Mouse (Mus musculus): ENCODE measurements around the gene D10Jhu81e. TPM values are rescaled to one million over a fixed set of nuclear protein-coding genes. Genes with fewer than 3 reads are reported as not detected.
"Not testable (repeated sequence)": the region's sequence is repeated elsewhere in the genome, so short reads cannot be mapped to it uniquely, and the experiment has no call there.

Gene D10Jhu81e
- total RNA-seq (2021), result 100 to 1,000 TPM; 684 to 739 TPM
- long read RNA-seq, experiment 1, transcript D10Jhu81e-201 (7 exons, 1,378 nt), result major isoform, 23 of 42 reads
- long read RNA-seq, experiment 1, partial matches to known transcripts, result 3 of 42 reads
- long read RNA-seq, experiment 1, other reads (novel, unspliced or antisense), result 16 of 42 reads
- long read RNA-seq, experiment 2, transcript D10Jhu81e-201 (7 exons, 1,378 nt), result major isoform, 13 of 32 reads
- long read RNA-seq, experiment 2, partial matches to known transcripts, result 1 of 32 reads
- long read RNA-seq, experiment 2, other reads (novel, unspliced or antisense), result 18 of 32 reads

DNA sequence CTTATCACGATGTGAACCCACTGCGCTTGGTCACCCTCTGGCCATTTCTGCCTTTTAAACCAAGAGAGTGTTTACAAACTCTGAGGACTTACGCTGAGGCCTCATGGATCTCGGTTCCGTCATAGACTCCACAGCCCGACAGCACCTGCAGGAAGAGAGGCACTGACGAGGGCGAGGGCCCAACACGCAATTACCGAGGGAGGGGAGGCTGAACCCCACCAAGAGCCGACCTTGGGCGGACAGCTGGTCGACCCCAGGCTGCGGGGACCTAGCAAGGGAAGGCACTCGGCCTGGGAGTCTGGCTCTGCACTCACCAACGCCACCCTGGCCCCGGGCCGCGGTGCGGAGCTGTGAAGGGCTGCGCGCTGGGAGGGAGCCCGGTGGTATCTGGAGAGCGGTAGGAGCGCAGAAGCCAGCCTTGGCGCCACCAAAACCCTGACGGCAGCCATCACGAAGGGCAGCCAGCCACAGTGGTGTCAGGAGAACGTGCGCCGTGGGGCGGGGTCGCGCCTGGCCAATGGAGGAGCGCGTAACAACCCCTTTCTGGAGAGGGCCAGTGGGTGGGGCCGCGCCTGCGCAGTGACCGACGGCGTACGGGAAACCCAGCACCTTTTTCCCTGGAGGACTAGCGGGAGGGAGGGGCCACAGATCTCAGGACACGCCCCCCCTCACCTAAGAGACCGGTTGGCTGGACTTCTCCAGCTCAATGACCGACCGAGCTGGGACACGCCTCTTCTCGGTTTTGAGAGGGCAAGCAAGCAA, at the start of gene D10Jhu81e:
TSS of gene D10Jhu81e (minus strand) at position 502 of the 762 bp plus-strand sequence.
- DNase-seq, result peak; percentile 99 to 100

DNA sequence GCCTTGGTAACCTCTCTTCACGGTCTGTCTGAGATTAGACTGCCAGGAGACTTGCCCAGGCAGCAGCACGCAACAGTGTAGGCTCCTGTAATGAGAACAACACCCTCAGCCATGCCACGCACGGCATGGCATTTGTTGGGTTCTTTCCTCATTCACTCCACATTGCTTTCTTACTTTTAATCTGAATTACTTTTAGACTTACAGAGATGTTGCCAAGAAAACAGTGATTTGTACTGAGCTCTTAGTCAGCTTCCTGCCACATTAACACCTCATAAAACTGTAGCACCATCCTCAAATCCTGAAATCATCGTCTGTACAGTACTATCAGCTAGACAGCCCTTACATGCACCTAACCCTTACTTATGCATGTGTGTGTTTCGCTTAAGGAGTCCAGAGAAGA, 49.0 kb upstream of the D10Jhu81e start:
- DNase-seq, result no peak

DNA sequence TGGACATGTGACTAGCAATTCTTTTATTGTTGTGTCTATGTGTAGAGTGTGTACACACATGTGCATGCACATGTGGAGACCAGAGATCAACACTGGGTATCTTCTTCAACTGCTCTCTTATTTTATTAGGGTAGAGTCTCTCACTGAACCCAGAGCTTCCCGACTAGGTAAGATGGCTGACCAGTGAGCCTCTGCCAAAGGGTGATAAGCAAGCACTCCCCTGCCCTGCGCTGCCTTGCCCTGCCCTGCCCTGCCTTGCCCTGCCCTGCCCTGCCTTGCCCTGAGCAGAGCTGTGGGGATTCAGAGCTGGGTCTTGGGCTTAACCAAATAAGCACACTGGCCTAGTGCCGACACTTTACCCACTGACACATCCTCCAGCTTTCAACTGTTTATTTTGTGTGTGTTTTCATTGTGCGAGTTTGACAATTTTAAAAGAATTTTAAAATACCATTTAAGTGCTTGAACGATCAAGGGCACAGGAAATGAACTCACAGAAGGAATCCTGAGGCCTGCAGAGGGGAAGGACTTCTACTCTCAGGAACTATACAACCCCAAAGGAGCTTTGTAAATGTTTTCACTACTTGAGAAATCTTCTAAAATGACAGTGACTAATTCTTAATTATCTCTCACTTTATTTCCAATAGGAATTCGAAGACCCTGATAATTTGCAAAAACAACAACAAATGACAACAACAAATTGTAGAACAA, 46.9 kb upstream of the D10Jhu81e start:
- DNase-seq, result no peak

DNA sequence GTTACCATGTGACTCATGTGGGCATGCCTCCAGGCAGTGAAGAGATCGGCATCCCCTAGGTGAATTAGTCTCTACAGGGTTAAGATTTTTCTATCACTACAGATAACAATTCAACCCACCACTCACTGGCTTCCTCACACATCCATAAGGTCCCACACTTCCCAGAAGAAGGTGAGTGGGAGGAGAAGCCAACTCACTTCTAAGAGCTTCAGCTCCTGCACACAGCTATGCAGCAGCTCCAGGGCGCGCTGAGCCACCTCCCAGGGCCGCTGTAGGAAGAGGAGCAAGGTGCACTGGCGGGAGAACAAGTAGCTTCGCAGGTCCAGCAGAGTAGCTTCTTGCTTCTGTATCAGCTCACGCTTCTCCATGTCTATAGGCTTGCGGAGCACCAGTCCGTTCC, 44.8 kb upstream of the D10Jhu81e start:
- no peak for DNase-seq

DNA sequence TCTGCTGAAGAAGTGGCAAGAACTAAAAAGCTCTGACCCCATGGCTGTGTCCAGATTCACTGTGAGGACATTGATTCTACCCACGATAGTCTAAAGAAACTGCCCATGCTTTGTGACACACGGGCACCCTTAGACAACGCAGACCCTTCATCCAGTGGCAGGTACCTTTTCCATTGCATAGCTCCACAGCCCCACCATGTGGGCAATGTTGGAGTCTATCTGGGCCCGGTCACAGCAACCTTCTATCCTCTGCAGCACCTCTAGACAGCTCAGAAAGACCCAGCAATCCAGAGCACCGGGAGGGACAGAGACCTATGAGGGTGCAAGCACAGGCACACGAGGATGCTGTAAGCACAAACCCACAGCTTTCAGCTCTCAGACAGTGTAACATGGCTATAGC, 41.7 kb upstream of the D10Jhu81e start:
- no peak for DNase-seq

DNA sequence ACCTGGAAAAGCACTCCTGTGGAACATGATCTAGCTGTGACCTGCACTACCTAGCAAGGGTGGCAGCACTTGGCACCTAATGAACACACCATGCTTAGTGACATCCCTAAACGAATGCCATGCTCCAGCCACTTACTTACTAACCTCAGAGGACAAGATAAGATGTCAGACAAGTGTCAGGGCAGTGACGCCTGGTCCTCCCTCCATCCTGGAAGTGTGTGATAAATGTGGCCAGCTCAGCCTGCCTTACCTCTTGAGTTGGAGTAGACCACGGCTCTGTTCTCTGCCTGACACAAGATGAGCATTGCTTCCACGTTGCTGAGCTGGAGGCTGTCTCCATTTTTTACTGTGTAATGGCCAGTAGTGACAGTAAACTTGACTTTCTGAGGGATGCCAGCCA, 31.6 kb upstream of the D10Jhu81e start:
- DNase-seq, result no peak

DNA sequence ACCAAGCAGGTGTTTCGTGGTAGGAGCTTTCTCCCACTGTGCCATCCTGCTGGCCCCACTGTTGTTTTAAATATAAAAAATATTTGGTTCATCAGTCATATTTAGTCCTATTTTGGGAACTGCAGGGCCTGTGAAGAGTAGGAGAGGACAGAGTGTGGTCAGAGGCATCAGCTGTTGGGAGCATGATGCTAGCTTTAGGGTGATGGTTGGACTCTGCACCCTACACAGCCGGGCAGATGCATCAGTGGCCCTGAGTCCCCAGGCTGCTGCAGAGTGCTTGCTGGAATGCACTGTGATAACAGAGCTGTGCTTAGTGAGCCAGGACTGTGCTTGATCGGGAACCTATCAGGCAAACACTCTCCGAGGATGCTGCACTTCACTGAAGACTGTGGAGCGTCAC, 23.4 kb upstream of the D10Jhu81e start:
- DNase-seq, result no peak

DNA sequence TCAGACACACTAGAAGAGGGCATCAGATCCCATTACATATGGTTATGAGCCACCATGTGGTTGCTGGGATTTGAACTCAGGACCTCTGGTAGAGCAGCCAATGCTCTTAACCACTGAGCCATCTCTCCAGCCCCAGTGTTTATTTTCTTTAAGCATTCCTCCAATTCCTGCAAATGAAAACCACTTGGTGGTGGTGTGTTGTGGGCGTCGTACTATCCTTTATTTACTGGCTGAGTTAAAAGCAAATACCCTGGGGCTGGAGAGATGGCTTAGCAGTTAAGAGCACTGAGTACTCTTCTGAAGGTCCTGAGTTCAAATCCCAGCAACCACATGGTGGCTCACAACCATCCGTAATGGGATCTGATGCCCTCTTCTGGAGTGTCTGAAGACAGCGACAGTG, 16.5 kb upstream of the D10Jhu81e start:
- not testable (repeated sequence) for DNase-seq

DNA sequence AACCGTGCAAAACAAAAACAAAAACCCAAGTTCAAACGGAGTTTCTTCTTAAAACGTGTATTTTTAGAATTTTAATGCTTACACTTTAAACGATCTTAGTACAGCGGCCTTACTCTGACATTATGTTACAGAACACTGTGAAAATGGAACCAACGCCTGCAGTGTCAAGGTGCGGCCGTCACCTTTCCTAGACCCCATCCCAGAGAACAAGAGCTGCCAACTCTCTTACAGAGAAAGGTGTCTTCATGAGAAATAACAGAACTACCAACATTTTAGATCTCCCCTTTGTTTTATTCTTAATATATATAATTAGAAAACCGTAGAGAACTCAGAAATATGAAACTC, 15.8 kb upstream of the D10Jhu81e start:
- DNase-seq, result no peak

DNA sequence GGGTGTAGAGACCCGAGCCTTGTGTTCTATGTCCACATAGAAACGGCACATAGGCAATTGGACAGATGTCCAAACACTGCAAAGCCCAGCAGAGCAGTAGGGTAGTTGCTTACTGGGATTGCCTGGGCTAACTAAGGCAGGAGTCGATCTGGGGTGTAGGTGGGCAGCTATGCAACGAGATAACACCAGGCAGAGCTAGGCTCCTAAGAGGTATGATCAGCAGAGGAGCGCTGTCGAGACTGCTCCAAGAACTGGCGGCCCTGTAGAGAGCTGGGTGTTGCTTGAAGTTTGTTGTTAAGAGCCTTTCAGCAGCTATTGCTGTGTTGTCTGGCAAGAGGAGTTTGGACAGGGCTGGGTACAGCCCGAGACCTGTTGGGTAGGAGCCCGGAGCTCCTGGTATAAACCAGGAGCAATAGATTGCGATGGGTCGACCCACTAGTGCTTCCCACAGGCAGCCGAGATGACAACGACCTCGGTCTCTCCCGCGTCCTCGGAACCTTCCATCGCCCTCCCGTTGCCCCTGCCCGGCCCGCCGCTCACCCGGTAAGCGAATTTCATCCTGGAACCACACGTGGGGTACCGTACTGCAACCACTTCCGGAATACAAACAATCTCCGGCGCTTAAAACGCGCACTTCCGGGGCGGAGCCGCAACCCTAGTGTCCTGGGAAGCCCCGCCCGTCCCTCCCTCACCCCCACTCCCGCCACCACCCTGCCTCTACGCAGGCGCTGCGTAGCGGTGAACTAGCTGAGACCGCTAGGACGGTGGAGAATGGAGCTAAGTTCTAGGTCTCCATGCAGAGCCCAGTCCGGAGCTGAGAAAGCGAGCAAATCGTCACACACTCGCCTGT, 15.2 kb upstream of the D10Jhu81e start, which contains the start of gene Pwp2:
TSS of gene Pwp2 (minus strand) at position 619 of the 850 bp plus-strand sequence.
- DNase-seq, result peak; percentile 93 to 94

DNA sequence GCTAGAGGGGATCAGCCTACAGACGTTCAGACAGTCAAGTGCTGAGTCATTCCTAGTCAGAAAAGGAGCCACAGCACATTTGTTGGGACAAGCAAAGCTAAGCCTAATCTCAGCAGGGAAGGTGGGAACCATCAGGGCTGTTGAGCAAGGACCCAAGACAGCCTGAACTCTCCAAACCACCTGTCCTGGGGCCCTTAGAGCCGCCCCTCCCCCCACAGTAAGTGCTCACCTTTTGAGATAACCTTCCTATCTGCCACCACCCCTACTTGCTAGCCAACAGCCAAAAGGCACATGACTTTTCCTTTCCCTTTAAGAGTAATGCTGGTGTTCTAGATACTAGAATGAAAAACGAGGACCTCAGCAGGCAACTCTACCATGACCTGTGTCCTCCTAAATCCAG, 14.0 kb upstream of the D10Jhu81e start:
- no peak for DNase-seq

DNA sequence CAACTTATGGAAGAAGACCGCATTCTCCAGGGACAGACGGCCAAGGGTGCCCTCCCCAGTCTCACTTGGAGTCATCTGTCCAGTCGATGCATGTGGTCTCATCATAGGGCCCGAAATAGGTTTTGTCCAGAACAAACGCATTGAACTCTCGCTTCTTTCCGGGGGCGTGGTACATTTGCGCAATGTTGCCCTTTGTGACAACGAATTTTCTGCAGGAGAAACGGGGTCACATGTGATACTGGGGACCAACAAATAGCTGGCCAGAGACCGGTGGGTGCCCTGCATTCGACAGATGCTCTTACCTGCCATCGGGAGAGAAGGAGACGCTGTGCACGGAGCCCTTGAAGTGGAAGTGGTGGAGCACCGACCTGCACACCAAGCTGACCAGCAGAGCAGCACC, 12.7 kb upstream of the D10Jhu81e start:
- DNase-seq, result no peak

DNA sequence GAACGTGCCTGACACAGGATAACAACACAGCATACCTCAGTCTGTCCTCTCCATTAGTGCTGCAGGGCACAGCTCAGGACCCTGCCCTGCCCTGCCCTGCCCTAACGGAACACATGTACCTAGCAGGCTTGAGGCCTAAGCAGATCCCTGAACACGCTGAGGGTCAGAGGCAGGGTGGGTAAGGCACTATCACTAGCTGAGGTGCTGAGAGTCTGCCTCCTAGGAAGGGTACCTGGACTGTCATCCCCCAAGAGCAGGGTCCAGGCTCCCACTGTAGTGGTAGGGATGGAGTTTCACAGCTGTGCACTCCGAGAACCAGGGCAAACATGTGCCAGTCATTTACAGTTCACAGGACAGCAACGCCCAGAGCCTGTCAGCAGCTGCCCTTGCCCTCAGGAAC, 4.9 kb upstream of the D10Jhu81e start:
- no peak for DNase-seq

DNA sequence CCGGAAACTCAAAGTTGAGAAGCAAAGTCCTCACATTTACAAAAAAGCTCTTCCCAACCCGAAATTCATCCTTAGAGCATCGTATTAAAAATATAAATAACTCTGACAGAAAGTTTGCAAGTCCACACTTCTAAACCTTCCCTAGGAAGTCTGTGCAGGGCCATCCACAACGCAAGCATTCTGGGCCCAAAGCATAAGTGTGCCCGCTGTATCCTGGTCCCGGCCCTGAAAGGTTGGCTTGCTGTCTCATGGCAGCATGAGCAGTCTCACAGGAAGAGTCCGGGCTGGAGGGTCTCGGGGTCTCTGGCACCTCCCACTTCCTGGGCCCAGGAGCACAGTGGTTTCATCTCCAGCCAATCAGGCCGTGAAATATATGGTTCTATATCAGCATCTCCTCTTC, 2.0 kb upstream of the D10Jhu81e start:
- DNase-seq, result no peak

DNA sequence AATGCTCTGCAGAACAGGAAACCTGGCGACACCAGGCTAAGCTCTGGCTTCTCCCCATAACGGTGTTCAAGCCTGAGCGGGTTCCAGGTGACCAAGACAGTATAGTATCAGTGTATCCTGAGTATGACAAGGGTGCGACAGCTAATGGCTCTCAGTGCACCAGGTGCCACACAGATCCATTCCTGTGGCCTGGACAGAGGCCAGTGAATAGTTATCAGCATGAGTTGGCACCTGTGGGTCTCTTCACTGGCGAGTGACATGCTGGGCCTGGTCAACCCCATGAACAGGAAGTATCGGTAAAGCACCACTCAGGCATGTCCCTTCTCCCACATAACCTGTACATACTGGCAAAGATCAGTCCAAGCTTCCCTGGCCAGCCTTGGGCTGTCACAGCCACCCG, 1.5 kb upstream of the D10Jhu81e start:
- no peak for DNase-seq

DNA sequence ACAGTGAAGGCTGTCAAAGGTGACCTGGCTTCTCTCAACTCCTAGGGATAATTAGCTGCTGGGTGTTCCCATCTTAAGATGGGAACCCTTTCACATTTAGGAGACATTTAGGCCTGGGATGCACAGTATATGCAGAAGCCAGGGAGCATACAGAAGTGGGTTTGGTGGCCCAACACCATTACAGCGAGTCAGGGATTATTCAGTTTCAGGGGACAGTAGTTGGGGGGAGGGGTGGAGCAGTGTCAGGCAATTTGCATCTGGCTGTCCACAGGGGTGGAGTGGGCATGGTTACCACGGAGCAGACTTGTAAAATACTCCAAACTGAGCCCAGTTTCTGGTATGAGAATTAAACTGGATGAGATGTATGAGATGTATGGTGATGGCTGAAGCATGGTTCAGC, 863 bp upstream of the D10Jhu81e start:
- DNase-seq, result no peak

DNA sequence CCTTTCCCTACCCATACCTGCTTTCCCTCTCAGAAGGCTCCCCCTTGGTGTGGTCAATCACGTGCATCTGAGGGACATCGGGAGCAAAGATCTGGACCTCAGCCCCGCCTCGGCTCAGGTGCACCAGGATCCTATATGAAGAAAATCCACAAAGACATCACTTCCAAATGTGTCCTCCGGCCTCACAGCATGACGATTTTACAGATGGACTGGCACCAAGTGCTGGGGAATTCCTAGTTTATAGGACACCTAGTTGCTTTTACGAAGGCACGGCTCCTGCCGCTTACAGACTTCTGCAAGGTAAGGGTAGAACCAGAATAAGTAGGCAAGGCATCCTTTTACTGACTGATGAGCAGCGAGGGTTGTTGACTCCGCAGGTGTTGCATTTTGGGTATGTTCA, 790 bp downstream of the D10Jhu81e start:
- DNase-seq, result no peak

DNA sequence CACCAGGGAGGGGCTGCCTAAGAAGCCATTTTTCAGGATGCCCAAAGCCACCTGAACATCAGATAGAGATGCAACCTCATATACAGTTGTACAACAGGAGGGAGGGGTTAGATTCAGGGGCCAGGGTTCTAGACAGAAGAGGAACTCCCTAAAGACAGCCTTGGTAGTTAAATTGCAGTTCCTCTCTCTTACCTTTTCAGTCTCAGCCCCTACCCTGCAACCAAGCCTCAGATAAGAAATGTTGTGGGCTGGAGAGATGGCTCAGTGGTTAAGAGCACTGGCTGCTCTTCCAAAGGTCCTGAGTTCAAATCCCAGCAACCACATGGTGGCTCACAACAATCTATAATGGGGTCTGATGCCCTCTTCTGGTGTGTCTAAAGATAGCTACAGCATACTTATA, 1.8 kb downstream of the D10Jhu81e start:
- no peak for DNase-seq

DNA sequence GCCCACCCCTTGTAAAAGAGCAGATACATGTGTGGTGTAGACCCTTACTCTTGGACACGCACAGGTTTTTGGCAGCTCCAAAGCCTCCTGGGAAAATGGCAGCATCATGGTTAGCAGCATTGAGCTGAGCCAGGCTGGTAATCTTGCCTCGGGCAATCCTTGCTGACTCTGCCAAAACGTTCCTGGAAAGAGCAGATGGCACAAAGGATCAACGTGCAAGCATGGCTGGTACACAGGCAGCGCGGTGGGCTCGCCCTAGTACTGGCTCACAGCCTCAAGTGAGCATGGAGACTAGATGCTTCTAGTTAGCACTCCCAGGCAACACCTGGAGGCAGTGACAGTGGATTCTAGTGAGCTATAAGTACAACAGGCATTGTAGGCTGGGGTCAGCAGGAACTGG, 2.2 kb downstream of the D10Jhu81e start:
- no peak for DNase-seq

DNA sequence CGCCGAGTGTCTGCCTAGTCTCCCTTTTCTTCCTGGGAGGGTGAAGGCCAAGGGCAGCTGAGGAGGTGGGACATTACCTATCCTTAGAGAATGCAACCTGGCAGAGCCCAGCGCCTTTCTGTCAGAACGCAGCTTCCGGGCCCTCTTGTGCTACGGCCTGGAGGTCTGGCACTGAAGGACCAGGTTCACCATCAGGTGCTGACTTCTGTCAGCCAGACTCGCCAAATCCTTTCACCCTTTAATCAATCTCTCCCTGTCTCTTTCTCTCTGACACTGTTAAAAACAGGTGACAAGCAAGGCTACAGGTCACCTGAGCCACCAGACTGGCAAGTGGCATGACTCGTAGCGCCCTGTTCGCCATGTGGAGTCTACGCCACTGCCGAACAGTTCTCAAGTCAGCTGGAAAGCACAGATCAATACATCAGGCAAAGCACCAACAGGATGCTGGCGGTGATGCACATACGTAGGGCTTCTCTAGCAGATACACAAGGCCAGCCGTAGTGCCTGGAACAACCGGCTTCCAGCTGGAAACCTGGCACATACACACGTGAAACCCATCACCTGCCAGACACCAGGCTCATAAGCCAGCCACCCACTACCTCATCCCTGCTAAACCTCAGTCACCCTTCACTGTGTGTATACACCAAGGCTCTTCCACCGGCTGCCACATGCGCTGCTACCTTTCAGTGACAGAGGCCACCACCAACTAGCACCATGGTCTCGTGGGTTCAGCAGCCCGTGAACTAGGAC, 4.2 kb downstream of the D10Jhu81e start:
- DNase-seq, result no peak

DNA sequence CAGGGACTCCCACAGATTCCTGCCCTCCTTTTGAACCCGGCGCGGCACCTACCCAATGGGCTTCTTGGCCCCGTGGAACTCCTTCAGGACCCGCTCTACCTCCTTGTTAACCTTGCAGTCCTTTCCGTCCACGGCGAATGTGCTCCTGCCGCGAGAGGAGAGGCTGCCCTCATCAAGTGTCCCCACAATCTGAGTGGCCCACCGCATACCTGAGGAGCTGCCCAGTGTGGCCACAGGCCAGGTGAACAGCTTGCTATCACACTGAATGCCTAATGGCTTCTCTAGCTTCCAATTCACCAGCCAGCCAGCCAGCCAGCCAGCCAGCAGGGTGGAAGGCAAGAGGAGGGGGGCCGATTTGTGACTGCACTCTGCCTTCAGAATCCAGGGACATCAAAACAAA, 4.8 kb downstream of the D10Jhu81e start:
- no peak for DNase-seq

DNA sequence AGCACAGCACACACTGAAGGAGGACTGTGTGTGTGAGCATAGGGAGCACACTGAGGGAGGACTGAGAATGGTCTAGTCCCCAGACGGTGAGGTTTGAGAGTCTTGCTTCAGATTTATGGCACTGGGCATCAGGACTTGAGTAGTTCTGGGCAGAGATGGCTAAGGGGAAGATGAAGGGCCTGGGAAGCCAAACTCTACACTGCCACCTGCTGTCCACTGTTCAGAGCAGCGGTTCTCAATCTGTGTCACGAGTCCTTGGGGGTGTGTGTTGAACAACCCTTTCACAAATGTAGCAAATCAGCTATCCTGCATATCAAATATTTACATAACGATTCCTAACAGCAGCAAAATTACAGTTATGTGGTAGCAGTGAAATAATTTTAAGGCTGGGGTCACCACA, 5.7 kb downstream of the D10Jhu81e start:
- peak; percentile 74 to 86 for DNase-seq

Measured in heart, adult 18-20 months (tissue).